9 mouse cellular contexts compared by ENCODE assay signal in the genomic region with DNA sequence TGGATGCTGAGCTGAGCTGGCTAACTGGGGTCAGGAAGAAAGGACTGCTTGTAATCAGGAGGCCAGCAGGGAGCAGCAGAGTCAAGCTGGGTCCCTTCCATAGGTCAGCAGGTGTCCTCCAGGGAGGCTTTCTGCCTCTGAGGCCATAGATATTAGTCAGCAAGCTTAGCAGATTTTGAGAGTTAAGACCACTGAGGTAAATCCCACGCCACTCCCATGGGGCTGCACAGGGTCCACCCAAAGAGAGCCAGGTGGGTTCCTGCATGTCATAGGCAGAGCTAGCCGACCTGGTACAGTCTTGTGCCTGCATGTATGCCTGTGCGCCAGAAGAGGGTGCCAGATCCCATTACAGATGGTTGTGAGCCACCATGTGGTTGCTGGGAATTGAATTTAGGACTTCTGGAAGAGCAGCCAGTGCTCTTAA.
A peak's percentile ranks its signal among the peaks of the same experiment; 100 is the strongest.
DNase-seq lines count a peak whose midpoint lies in the region; ATAC-seq and TF ChIP-seq lines count a peak whose summit lies in the region.
"Had no signal": no experiment of that assay in that cellular context is flagged by ENCODE, and none has a peak within 500 bp of the region (broad histone marks: within the 10 kb centered on the region; RNA-seq: fewer than 3 reads in every experiment).

No protein-coding gene starts in this region.

- H3K4me1 ChIP-seq in kidney, adult 2 months (ENCODE audit: control insufficient read depth, insufficient read depth, low read length) = peaks cover 4% of the 10 kb centered on the region; the same call in 1 of the 2 replicates
- peaks cover 52% of the 10 kb centered on the region for H3K4me1 ChIP-seq in kidney, embryonic 15.5 days
- H3K4me1 ChIP-seq in MEL (ENCODE audit: control insufficient read depth in 1 of 2, insufficient read depth in 2 of 2, low read length in 2 of 2) = peaks cover 19 to 65% of the 10 kb centered on the region in 2 experiments
- peaks cover 19 to 29% of the 10 kb centered on the region in 2 experiments for H3K4me1 ChIP-seq in liver, embryonic 14.5 days (replicated peaks; ENCODE audit: control insufficient read depth in 2 of 2, insufficient read depth in 2 of 2, low read length in 1 of 2)

- H3K4me2 ChIP-seq in kidney, embryonic 15.5 days = no peak overlapping the region
- no peak overlapping the region for H3K4me2 ChIP-seq in liver, embryonic 14.5 days (ENCODE audit: low read depth)
- H3K4me2 ChIP-seq: embryonic facial prominence, embryonic 13.5 days; lung, embryonic 15.5 days had no signal

- no peak overlapping the region for H3K9ac ChIP-seq in kidney, embryonic 15.5 days
- no peak overlapping the region for H3K9ac ChIP-seq in MEL (ENCODE audit: control insufficient read depth, low read depth, low read length, poor library complexity, severe bottlenecking)
- H3K9ac ChIP-seq in liver, embryonic 14.5 days (replicated peaks) = no peak overlapping the region
- H3K9ac ChIP-seq: embryonic facial prominence, embryonic 13.5 days; lung, embryonic 15.5 days had no signal

- peak; percentile 60 for TF ChIP-seq RAD21 in MEL (IDR thresholded peaks at IDR 0.05; ENCODE audit: low read depth, low read length)

- H3K9me3 ChIP-seq in kidney, embryonic 15.5 days (replicated peaks) = no peaks in the 10 kb centered on the region
- H3K9me3 ChIP-seq in MEL (replicated peaks; ENCODE audit: insufficient read depth, low read length) = no peaks in the 10 kb centered on the region
- H3K9me3 ChIP-seq in liver, embryonic 14.5 days (ENCODE audit: control insufficient read depth, low read length) = no peaks in the 10 kb centered on the region
- H3K9me3 ChIP-seq: embryonic facial prominence, embryonic 13.5 days; lung, embryonic 15.5 days had no signal

- no peaks in the 10 kb centered on the region for H3K36me3 ChIP-seq in kidney, adult 2 months (ENCODE audit: control insufficient read depth, insufficient read depth, low read length)
- H3K36me3 ChIP-seq in kidney, embryonic 15.5 days = no peaks in the 10 kb centered on the region
- peaks cover 0 to 27% of the 10 kb centered on the region in 2 experiments; a peak in 2 of 4 replicates for H3K36me3 ChIP-seq in MEL (ENCODE audit: control insufficient read depth in 1 of 2, insufficient read depth in 2 of 2, low read length in 2 of 2)
- H3K36me3 ChIP-seq in liver, embryonic 14.5 days (replicated peaks; ENCODE audit: control insufficient read depth, insufficient read depth, low read depth) = no peaks in the 10 kb centered on the region
- H3K36me3 ChIP-seq: embryonic facial prominence, embryonic 13.5 days; lung, embryonic 15.5 days had no signal

- TF ChIP-seq POLR2A in kidney, adult 2 months (IDR thresholded peaks at IDR 0.05; ENCODE audit: low read depth, low read length) = no peak
- no peak for TF ChIP-seq POLR2A in MEL (IDR thresholded peaks at IDR 0.05; ENCODE audit: control insufficient read depth in 1 of 2, insufficient read depth in 1 of 2, low read depth in 1 of 2, low read length in 2 of 2, poor library complexity in 1 of 2)

- H3K4me3 ChIP-seq in kidney, adult 2 months (ENCODE audit: insufficient read depth, low read depth, low read length) = no peak overlapping the region
- H3K4me3 ChIP-seq in kidney, embryonic 15.5 days (replicated peaks) = no peak overlapping the region
- no peak overlapping the region for H3K4me3 ChIP-seq in MEL (ENCODE audit: control insufficient read depth in 1 of 2, insufficient read depth in 1 of 2, low read depth in 2 of 2, low read length in 2 of 2)
- no peak overlapping the region for H3K4me3 ChIP-seq in liver, embryonic 14.5 days (ENCODE audit: insufficient read depth in 1 of 2, low read depth in 2 of 2, low read length in 2 of 2)
- H3K4me3 ChIP-seq: embryonic facial prominence, embryonic 13.5 days; lung, embryonic 15.5 days had no signal

- peak; percentile 69 for TF ChIP-seq CTCF in kidney, adult 2 months (conservative IDR thresholded peaks at IDR 0.05; ENCODE audit: insufficient read depth, insufficient read length, low read depth, low read length)
- peak; percentile 57 to 72 (median 61) for TF ChIP-seq CTCF in MEL (IDR thresholded peaks at IDR 0.05 in 2 of 3, conservative IDR thresholded peaks at IDR 0.05 in 1 of 3; ENCODE audit: control insufficient read depth in 1 of 3, insufficient read depth in 1 of 3, low read depth in 2 of 3, low read length in 3 of 3, poor library complexity in 1 of 3, severe bottlenecking in 1 of 3)
- peak; percentile 78 for TF ChIP-seq CTCF in liver, embryonic 14.5 days (IDR thresholded peaks at IDR 0.05; ENCODE audit: low read depth)

- WGBS in kidney, adult 2 months = 75% methylated on average over 3 of the region's 3 CpGs
- 76% methylated on average over 3 of the region's 3 CpGs for WGBS in kidney, embryonic 15.5 days
- WGBS in liver, embryonic 14.5 days (ENCODE audit: insufficient replicate concordance) = 47% methylated on average over 3 of the region's 3 CpGs

- no peak for TF ChIP-seq EP300 in MEL (IDR thresholded peaks at IDR 0.05; ENCODE audit: low read depth in 1 of 2, low read length in 2 of 2)
- no peak for TF ChIP-seq EP300 in liver, embryonic 14.5 days (IDR thresholded peaks at IDR 0.05; ENCODE audit: low read depth)

- H3K79me2 ChIP-seq in MEL (ENCODE audit: control insufficient read depth, insufficient read depth, low read length, poor library complexity) = peaks cover 2% of the 10 kb centered on the region; the same call in 1 of the 2 replicates

- no peaks in the 10 kb centered on the region for H3K27me3 ChIP-seq in kidney, adult 2 months (replicated peaks; ENCODE audit: control insufficient read depth, insufficient read depth, low read length)
- no peaks in the 10 kb centered on the region for H3K27me3 ChIP-seq in kidney, embryonic 15.5 days
- no peaks in the 10 kb centered on the region for H3K27me3 ChIP-seq in MEL (ENCODE audit: control insufficient read depth in 1 of 2, insufficient read depth in 2 of 2, low read length in 2 of 2)
- H3K27me3 ChIP-seq in liver, embryonic 14.5 days (ENCODE audit: control insufficient read depth, insufficient read depth, low read length) = no peaks in the 10 kb centered on the region
- H3K27me3 ChIP-seq: embryonic facial prominence, embryonic 13.5 days; lung, embryonic 15.5 days had no signal

- peak; percentile 63 for DNase-seq in kidney, adult 2 months
- peak; percentile 83 for DNase-seq in MEL (ENCODE audit: low read depth, low spot score)
- peak; percentile 66 to 75 for DNase-seq in cerebellum, postnatal 14 days
- DNase-seq in liver, embryonic 14.5 days (ENCODE audit: low read depth in 3 of 3, low spot score in 3 of 3) = no peak

- no peak overlapping the region for H3K27ac ChIP-seq in kidney, adult 2 months (ENCODE audit: insufficient read depth, low read depth, low read length)
- no peak overlapping the region for H3K27ac ChIP-seq in kidney, embryonic 15.5 days
- no peak overlapping the region for H3K27ac ChIP-seq in MEL (ENCODE audit: control insufficient read depth, low read depth, low read length)
- no peak overlapping the region for H3K27ac ChIP-seq in liver, embryonic 14.5 days
- H3K27ac ChIP-seq: embryonic facial prominence, embryonic 13.5 days; lung, embryonic 15.5 days had no signal

- ATAC-seq in kidney, embryonic 15.5 days (replicated peaks; ENCODE audit: low FRiP score) = no peak
- peak; percentile 42; the same call in 1 of the 2 replicates for ATAC-seq in liver, embryonic 14.5 days (ENCODE audit: insufficient read depth)
- ATAC-seq in monocyte, adult 5-6 weeks (replicated peaks; ENCODE audit: insufficient number of reproducible peaks, low FRiP score, low TSS enrichment, poor library complexity, severe bottlenecking) = no peak
- no peak for ATAC-seq in frontal cortex, adult (ENCODE audit: low TSS enrichment)

TF ChIP-seq in MEL, 35 proteins besides CTCF, POLR2A, EP300 and RAD21:
- TF ChIP-seq ZC3H11A (IDR thresholded peaks at IDR 0.05; ENCODE audit: low read depth, low read length) = peak; percentile 68
- TF ChIP-seq SIN3A (IDR thresholded peaks at IDR 0.05; ENCODE audit: low read length) = peak; percentile 10; the same call in 1 of the 2 replicates
- no peak for TF ChIP-seq NRF1 (IDR thresholded peaks at IDR 0.05; ENCODE audit: insufficient read depth, low read depth, low read length, poor library complexity, severe bottlenecking)
- TF ChIP-seq TBP (IDR thresholded peaks at IDR 0.05; ENCODE audit: low read depth, low read length) = no peak
- TF ChIP-seq HCFC1 (IDR thresholded peaks at IDR 0.05; ENCODE audit: low read depth, low read length) = no peak
- TF ChIP-seq MAX (IDR thresholded peaks at IDR 0.05; ENCODE audit: low read length) = peak; percentile 39
- TF ChIP-seq SMC3 (IDR thresholded peaks at IDR 0.05; ENCODE audit: low read depth, low read length) = peak; percentile 57; the same call in 1 of the 2 replicates

Comparison
In these comparisons a context has a peak if more than half of its experiments do, and no peak if none do; other contexts are left out.
1. DNase-seq: peak in kidney, adult 2 months (single experiment), MEL (single experiment) and cerebellum, postnatal 14 days (2 of 2); none in liver, embryonic 14.5 days (0 of 3).
2. Peak in every context shown above with its lines, with median percentiles within 50 percentile points of each other: CTCF ChIP-seq.